Comparison of ENCODE assay signal across 1 mouse cellular context in genomic region chr9:62828662-62829086, GRCm38 (mm10).
TF ChIP-seq lines count a peak whose summit lies in the region.

No protein-coding gene starts in this region.

TF ChIP-seq in MEL, 35 proteins besides CTCF, POLR2A, EP300 and RAD21 (continued from another document):
- TF ChIP-seq GATA1 (IDR thresholded peaks at IDR 0.05; ENCODE audit: low read depth, low read length) = no peak
- TF ChIP-seq MXI1 (IDR thresholded peaks at IDR 0.05; ENCODE audit: low read depth, low read length) = peak; percentile 96
- no peak for TF ChIP-seq POLR2AphosphoS2 (IDR thresholded peaks at IDR 0.05; ENCODE audit: low read length)
- TF ChIP-seq JUND (IDR thresholded peaks at IDR 0.05; ENCODE audit: low read depth, low read length) = no peak
- peak; percentile 42 for TF ChIP-seq SMC3 (IDR thresholded peaks at IDR 0.05; ENCODE audit: low read depth, low read length)
- TF ChIP-seq TBP (IDR thresholded peaks at IDR 0.05; ENCODE audit: low read depth, low read length) = no peak
TF ChIP-seq in MEL: peak in this region for 14.
